Mouse (Mus musculus) lung, postnatal 0 days (tissue): Measurements from ENCODE around the gene Sema3f. TPM values are rescaled to one million over a fixed set of nuclear protein-coding genes. Genes with fewer than 3 reads are reported as not detected.

Experiments
- ATAC-seq: fragments of 200-750 bp; cut with Nextera tagmentation; 2 replicates; pipeline ENCODE4 v1.8.0; 2017; ENCODE audit warnings: moderate library complexity
- DNase-seq: peaks from one replicate; pipeline ENCODE4 v3.0.0-alpha.2; 2016; ENCODE audit warnings: low spot score
- H3K27ac ChIP-seq: fragments of 300-500 bp; sonication (generic); 2 replicates; pipeline ENCODE4 v1.5.1; 2014; ENCODE audit warnings: antibody characterized with exemption, mild to moderate bottlenecking, low read length, mixed read lengths
- H3K27me3 ChIP-seq: fragments of 300-500 bp; sonication (generic); replicated peaks from 2 replicates; pipeline ENCODE4 v1.6.1; 2014; ENCODE audit warnings: low read length, mixed read lengths; ENCODE audit not compliant: insufficient read depth
- H3K36me3 ChIP-seq: fragments of 300-500 bp; sonication (generic); 2 replicates; pipeline ENCODE4 v1.6.1; 2014; ENCODE audit warnings: low read length, mixed read lengths; ENCODE audit not compliant: insufficient read depth
- H3K4me1 ChIP-seq: fragments of 300-500 bp; sonication (generic); 2 replicates; pipeline ENCODE4 v1.6.1; 2014; ENCODE audit warnings: antibody characterized with exemption, low read depth, low read length, mixed read lengths; ENCODE audit not compliant: insufficient read depth
- H3K4me2 ChIP-seq: fragments of 300-500 bp; sonication (generic); replicated peaks from 2 replicates; pipeline ENCODE4 v1.6.1; 2014; ENCODE audit warnings: low read depth, mild to moderate bottlenecking, low read length, moderate library complexity, mixed read lengths
- H3K4me3 ChIP-seq: fragments of 300-500 bp; sonication (generic); 2 replicates; pipeline ENCODE4 v1.5.1; 2014; ENCODE audit warnings: low read depth, low read length
- H3K9ac ChIP-seq: fragments of 300-500 bp; sonication (generic); replicated peaks from 2 replicates; pipeline ENCODE4 v1.6.1; 2014; ENCODE audit warnings: low read depth, mild to moderate bottlenecking
- H3K9me3 ChIP-seq: fragments of 300-500 bp; sonication (generic); 2 replicates; pipeline ENCODE4 v1.6.1; 2016; ENCODE audit warnings: low read length, mixed read lengths
- CTCF ChIP-seq: IDR thresholded peaks from 2 replicates; pipeline ENCODE4 v1.5.1; 2016; ENCODE audit warnings: antibody characterized with exemption, mild to moderate bottlenecking
- EP300 ChIP-seq: IDR thresholded peaks from 2 replicates; pipeline ENCODE4 v1.6.1; 2016; ENCODE audit warnings: antibody characterized with exemption, mild to moderate bottlenecking, control low read depth
- WGBS: fragments of 180-500 bp; shearing (Covaris S2); extraction: QIAGEN DNeasy Blood & Tissue Kit; methylation state at CpG from one replicate; pipeline ENCODE4 v1.1.7; 2014; 5-methylcytosine and 5-hydroxymethylcytosine counted together
- polyA plus RNA-seq: library from polyadenylated mRNA; unstranded; fragments of >200 nt; fragmentation: Nextera tagmentation; extraction: Ambion mirVana; gene quantifications from 2 replicates; pipeline ENCODE4 v1.2.1, GENCODE M21; 2015

Sema3f gene
- polyA plus RNA-seq, 1 experiment from 2014 or later = 24.9 TPM

GRCm38 (mm10) chr9:107646975-107647374 lies 63.3 kb downstream of the Sema3f start:
- no peak for TF ChIP-seq EP300
- TF ChIP-seq CTCF = peak; percentile 31; the same call in 1 of the 2 replicates
- Histone ChIP-seq H3K27ac (no peak overlapping the region), H3K9me3 (no peaks in the 10 kb centered on the region), H3K4me2 (no peak overlapping the region), H3K9ac (no peak overlapping the region), H3K4me3 (no peak overlapping the region), H3K27me3 (no peaks in the 10 kb centered on the region), H3K36me3 (no peaks in the 10 kb centered on the region), H3K4me1 (peaks cover 10% of the 10 kb centered on the region; the same call in 1 of the 2 replicates)
- 78% methylated on average over 6 of the region's 6 CpGs for whole genome bisulfite sequencing
- DNase-seq (peak; percentile 36), ATAC-seq (no peak)

GRCm38 (mm10) chr9:107645577-107645976 lies 64.7 kb downstream of the Sema3f start:
- TF ChIP-seq EP300 (no peak), CTCF (peak; percentile 97)
- Histone ChIP-seq H3K27me3 (no peaks in the 10 kb centered on the region), H3K4me3 (no peak overlapping the region), H3K36me3 (no peaks in the 10 kb centered on the region), H3K27ac (no peak overlapping the region), H3K9me3 (no peaks in the 10 kb centered on the region), H3K4me1 (peaks cover 10% of the 10 kb centered on the region; the same call in 1 of the 2 replicates), H3K9ac (no peak overlapping the region), H3K4me2 (no peak overlapping the region)
- DNase-seq (peak; percentile 77), ATAC-seq (peak; percentile 62)
- WGBS = 13% methylated on average over 5 of the region's 5 CpGs

GRCm38 (mm10) chr9:107645153-107645510 lies 65.1 kb downstream of the Sema3f start:
- WGBS = 46% methylated on average over 7 of the region's 7 CpGs
- ATAC-seq = no peak
- no peaks in the 10 kb centered on the region for H3K36me3 ChIP-seq
- no peaks in the 10 kb centered on the region for H3K9me3 ChIP-seq
- H3K27ac ChIP-seq = no peak overlapping the region
- 0 out of 2 replicates have a peak overlapping the region, but pooled peaks have one; percentile 17 for H3K4me3 ChIP-seq
- no peaks in the 10 kb centered on the region for H3K27me3 ChIP-seq
- no peak for TF ChIP-seq EP300
- no peak for TF ChIP-seq CTCF
- peak overlapping the region; percentile 59 for H3K4me2 ChIP-seq
- H3K9ac ChIP-seq = no peak overlapping the region
- H3K4me1 ChIP-seq = peaks cover 10% of the 10 kb centered on the region; the same call in 1 of the 2 replicates
- DNase-seq = no peak

DNA sequence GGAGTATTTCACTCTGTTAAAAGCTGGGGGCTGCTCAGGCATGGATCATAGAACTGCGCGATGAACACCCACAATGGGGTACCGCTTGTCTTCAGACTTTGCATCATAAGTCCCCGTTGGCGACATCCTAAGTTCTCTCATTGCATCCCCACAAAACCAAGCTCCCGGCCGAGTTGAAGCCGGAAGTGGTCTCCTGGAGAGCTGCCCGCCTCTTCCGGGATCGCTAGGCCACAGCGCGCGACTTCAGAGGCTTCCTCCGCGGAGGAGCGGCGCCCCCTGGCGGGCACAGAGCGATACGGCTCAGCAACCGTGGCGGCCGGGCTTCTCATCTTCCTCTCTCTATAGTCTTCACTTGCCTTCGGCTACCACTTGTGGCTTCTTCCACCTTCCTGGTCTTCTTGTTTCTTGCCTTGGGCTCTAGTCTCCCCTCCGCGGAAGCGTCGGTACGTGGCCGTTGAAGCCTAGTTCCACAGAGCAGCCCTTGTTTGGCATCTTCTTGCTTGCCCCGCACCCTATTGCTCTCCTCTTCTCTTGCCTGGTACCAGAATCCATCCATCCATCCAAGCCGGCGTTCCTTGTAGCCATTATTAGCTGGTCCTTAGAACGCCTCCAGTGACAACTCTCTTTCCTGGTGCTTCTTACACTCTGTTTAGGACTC lies 65.7 kb downstream of the Sema3f start:
- H3K4me3 ChIP-seq = peak overlapping the region; percentile 17; the same call in 1 of the 2 replicates
- peak; percentile 98 for TF ChIP-seq CTCF
- peak; percentile 33; the same call in 1 of the 2 replicates for TF ChIP-seq EP300
- peak overlapping the region; percentile 58 for H3K9ac ChIP-seq
- peak overlapping the region; percentile 59 for H3K4me2 ChIP-seq
- no peaks in the 10 kb centered on the region for H3K9me3 ChIP-seq
- ATAC-seq = peak; percentile 86
- 0 out of 2 replicates have a peak overlapping the region, but pooled peaks have one; percentile 38 for H3K27ac ChIP-seq
- H3K27me3 ChIP-seq = no peaks in the 10 kb centered on the region
- no peaks in the 10 kb centered on the region for H3K36me3 ChIP-seq
- peaks cover 10% of the 10 kb centered on the region; the same call in 1 of the 2 replicates for H3K4me1 ChIP-seq
- peak; percentile 95 for DNase-seq
- WGBS = 3% methylated on average over 35 of the region's 35 CpGs

DNA sequence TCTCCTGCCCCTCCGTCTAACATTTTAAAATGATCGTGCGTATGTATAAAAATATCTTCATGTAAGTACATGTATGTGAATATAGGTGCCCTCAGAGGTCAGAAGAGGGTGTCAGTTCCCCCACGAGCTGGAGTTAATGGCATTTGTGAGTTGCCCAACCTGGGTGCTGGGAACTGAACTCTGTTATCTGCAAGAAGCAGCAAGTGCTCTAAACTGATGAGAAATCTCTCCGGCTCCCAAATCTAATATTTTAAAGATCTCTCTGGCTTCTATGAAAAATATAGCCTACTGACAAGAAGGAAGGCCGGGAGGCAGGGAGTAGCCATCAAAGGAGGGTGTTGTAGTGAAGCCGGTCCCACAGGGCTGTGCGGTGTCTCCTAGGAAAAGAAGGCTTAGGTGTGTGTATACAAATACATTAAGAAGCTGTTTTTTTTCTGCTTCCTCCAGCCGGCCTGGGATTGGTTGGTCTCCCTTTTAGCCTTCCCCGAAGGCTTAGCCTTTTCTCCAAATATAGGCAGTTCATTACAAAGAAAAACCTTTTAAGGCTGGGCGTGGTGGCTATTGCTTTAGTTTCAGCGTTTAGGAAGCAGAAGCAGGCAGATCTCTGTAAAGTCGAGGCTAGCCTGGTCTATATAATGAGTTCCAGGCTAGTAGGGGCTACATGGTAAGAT lies 66.6 kb downstream of the Sema3f start:
- DNase-seq (no peak), ATAC-seq (no peak)
- no peak overlapping the region for H3K27ac ChIP-seq
- no peak overlapping the region for H3K4me3 ChIP-seq
- no peaks in the 10 kb centered on the region for H3K36me3 ChIP-seq
- 90% methylated on average over 13 of the region's 13 CpGs for WGBS
- peaks cover 10% of the 10 kb centered on the region; the same call in 1 of the 2 replicates for H3K4me1 ChIP-seq
- no peaks in the 10 kb centered on the region for H3K9me3 ChIP-seq
- H3K4me2 ChIP-seq = no peak overlapping the region; the same call in 1 of the 2 replicates
- H3K27me3 ChIP-seq = no peaks in the 10 kb centered on the region
- no peak for TF ChIP-seq CTCF
- no peak for TF ChIP-seq EP300
- H3K9ac ChIP-seq = no peak overlapping the region

- no peaks in the 10 kb centered on the region for H3K27me3 ChIP-seq
- no peak overlapping the region for H3K4me2 ChIP-seq
- TF ChIP-seq CTCF (no peak), EP300 (no peak)
- H3K9ac ChIP-seq = no peak overlapping the region
- H3K9me3 ChIP-seq = no peaks in the 10 kb centered on the region
- H3K4me1 ChIP-seq = peaks cover 10% of the 10 kb centered on the region; the same call in 1 of the 2 replicates
- H3K4me3 ChIP-seq = no peak overlapping the region
- no peaks in the 10 kb centered on the region for H3K36me3 ChIP-seq
- 66% methylated on average over 8 of the region's 8 CpGs for WGBS
- H3K27ac ChIP-seq = no peak overlapping the region
- ATAC-seq (no peak), DNase-seq (no peak)
These were observed 68.6 kb downstream of the Sema3f start for GRCm38 (mm10) chr9:107641666-107642065.
